Mouse (Mus musculus) heart, embryonic 16.5 days (tissue): Measurements from ENCODE around the gene Vwce. TPM values are rescaled to one million over a fixed set of nuclear protein-coding genes. Genes with fewer than 3 reads are reported as not detected.
A peak's percentile ranks its signal among the peaks of the same experiment; 100 is the strongest.

Source experiments
- ATAC-seq: fragments of 200-750 bp; cut with Nextera tagmentation; replicated peaks from 2 replicates; pipeline ENCODE4 v1.8.0; 2017; ENCODE audit warnings: moderate number of reproducible peaks; ENCODE audit not compliant: insufficient read depth, low FRiP score; ENCODE audit errors: extremely low read depth
- H3K27ac ChIP-seq: fragments of 300-500 bp; sonication (generic); 2 replicates; pipeline ENCODE4 v1.5.1; 2014; ENCODE audit warnings: mild to moderate bottlenecking, low read length, control low read depth, moderate library complexity
- H3K27me3 ChIP-seq: fragments of 300-500 bp; sonication (generic); 2 replicates; pipeline ENCODE4 v1.6.1; 2014; ENCODE audit warnings: low read length, mixed read lengths; ENCODE audit not compliant: control insufficient read depth, insufficient read depth
- H3K36me3 ChIP-seq: fragments of 300-500 bp; sonication (generic); 2 replicates; pipeline ENCODE4 v1.6.1; 2014; ENCODE audit not compliant: control insufficient read depth, insufficient read depth
- H3K4me1 ChIP-seq: fragments of 300-500 bp; sonication (generic); 2 replicates; pipeline ENCODE4 v1.6.1; 2014; ENCODE audit warnings: low read length, mixed read lengths; ENCODE audit not compliant: control insufficient read depth, insufficient read depth
- H3K4me2 ChIP-seq: fragments of 300-500 bp; sonication (generic); 2 replicates; pipeline ENCODE4 v1.6.1; 2014; ENCODE audit warnings: low read depth, mild to moderate bottlenecking, control low read depth, low read length
- H3K4me3 ChIP-seq: fragments of 300-500 bp; sonication (generic); 2 replicates; pipeline ENCODE4 v1.5.1; 2014; ENCODE audit warnings: mild to moderate bottlenecking, control low read depth, low read length
- H3K9ac ChIP-seq: fragments of 300-500 bp; sonication (generic); 2 replicates; pipeline ENCODE4 v1.6.1; 2014; ENCODE audit warnings: low read length, control low read depth
- H3K9me3 ChIP-seq: fragments of 300-500 bp; sonication (generic); replicated peaks from 2 replicates; pipeline ENCODE4 v1.6.1; 2016; ENCODE audit warnings: low read length; ENCODE audit not compliant: control insufficient read depth
- WGBS: fragments of 180-500 bp; shearing (Covaris S2); extraction: QIAGEN DNeasy Blood & Tissue Kit; methylation state at CpG from one replicate; pipeline ENCODE4 v1.1.7; 2014; 5-methylcytosine and 5-hydroxymethylcytosine counted together
- polyA plus RNA-seq: library from polyadenylated mRNA; unstranded; fragments of >200 nt; fragmentation: Nextera tagmentation; extraction: Ambion mirVana; gene quantifications from 2 replicates; pipeline ENCODE4 v1.2.1, GENCODE M21; 2015

Vwce gene
- polyA plus RNA-seq, 1 experiment from 2014 or later, result 2.1 TPM

DNA sequence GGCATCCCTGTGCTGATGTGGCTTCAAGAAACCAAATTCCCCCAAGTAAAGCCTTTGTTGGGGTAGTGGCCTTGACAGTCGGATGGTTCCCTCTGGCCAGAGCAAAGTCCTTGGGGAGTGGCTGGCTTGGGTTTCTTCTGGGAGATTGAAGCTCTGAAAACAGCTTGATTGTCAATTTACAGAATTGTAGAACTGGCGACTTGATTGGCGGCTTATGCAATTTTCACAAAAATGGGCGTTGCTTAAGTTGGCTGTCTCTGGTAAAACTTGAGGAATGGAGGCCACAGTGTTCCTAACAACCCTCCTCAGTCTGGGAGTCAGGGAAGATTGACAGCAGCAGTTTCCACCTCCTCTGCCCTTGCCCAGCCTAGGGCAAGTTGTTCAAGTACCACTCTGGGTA is 58.3 kb downstream of the Vwce start:
- H3K4me2 ChIP-seq, result no peak overlapping the region
- H3K27ac ChIP-seq, result no peak overlapping the region

DNA sequence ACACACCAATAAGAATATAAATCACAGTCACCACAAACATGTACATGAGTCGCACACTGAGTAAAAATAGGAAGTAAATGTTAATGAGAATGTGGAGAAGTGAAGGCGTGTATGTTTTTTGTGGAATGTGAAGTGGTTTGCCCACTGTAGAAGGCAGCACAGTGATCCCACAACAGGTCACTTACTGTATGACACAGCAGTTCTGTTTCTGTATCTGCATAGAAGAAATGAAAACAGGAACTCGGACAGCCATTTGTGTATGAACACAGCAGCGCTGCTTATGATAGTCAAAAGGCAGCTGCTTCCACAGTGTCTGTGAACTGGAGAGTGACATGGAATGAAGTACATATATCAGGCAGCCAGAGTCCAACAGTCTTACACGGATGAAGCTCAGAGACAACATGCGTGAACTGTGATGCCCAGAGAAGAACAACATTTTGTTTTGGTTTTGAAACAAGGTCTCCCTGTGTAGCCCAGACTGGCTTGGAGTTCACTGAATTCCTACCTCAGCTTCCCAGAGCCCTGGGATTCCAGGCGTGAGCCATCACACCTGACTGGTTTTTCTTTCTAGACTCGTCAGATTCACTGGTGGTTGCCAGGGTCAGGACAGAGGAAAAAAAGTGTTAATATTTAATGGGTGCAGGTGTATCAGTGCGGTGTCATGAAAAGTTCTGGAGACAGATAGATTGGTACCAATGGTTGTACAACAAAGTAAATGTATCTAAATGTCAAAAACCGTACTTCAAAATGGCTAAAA is 60.1 kb downstream of the Vwce start:
- Histone ChIP-seq H3K4me3 (no peak overlapping the region), H3K4me1 (peaks cover 56% of the 10 kb centered on the region), H3K9ac (no peak overlapping the region), H3K27me3 (no peaks in the 10 kb centered on the region), H3K4me2 (no peak overlapping the region), H3K36me3 (no peaks in the 10 kb centered on the region), H3K27ac (no peak overlapping the region), H3K9me3 (no peaks in the 10 kb centered on the region)
- no peak for ATAC-seq
- WGBS, result 78% methylated on average over 10 of the region's 10 CpGs

More for the DNA sequence above, 58.3 kb downstream of the Vwce start:
- no peak overlapping the region for H3K4me3 ChIP-seq
- ATAC-seq, result no peak
- 88% methylated on average over 4 of the region's 4 CpGs for WGBS
- no peaks in the 10 kb centered on the region for H3K9me3 ChIP-seq
- H3K4me1 ChIP-seq, result peaks cover 46% of the 10 kb centered on the region
- H3K36me3 ChIP-seq, result no peaks in the 10 kb centered on the region
- no peaks in the 10 kb centered on the region for H3K27me3 ChIP-seq
- no peak overlapping the region for H3K9ac ChIP-seq

DNA sequence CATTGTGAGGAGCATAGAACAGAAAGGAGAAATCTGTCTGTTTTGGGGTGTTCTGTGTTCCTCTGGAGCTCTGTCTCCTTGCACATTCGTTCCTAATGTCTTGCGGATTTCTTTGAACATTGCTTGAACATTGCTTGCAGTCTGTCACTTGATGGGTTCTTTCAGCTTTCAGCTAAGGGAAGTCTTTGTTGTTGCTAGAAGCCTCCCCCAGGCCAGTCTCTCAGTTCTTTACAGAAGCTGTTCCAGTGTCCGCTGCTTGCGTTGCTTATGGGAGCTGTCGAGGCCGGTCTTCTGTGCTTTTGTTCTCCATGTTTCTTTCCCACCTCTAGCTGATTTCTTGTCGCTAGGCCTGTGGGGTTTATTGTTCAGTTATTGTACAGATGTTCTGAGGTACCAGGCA is 61.8 kb downstream of the Vwce start:
- Histone ChIP-seq H3K9ac (0 out of 2 replicates have a peak overlapping the region, but pooled peaks have one; percentile 20), H3K4me3 (no peak overlapping the region), H3K27ac (peak overlapping the region; percentile 35; the same call in 1 of the 2 replicates), H3K27me3 (no peaks in the 10 kb centered on the region), H3K36me3 (no peaks in the 10 kb centered on the region), H3K4me1 (peaks cover 53% of the 10 kb centered on the region), H3K4me2 (peak overlapping the region; percentile 2; the same call in 1 of the 2 replicates), H3K9me3 (no peaks in the 10 kb centered on the region)
- 52% methylated on average over 7 of the region's 7 CpGs for WGBS
- ATAC-seq, result no peak

DNA sequence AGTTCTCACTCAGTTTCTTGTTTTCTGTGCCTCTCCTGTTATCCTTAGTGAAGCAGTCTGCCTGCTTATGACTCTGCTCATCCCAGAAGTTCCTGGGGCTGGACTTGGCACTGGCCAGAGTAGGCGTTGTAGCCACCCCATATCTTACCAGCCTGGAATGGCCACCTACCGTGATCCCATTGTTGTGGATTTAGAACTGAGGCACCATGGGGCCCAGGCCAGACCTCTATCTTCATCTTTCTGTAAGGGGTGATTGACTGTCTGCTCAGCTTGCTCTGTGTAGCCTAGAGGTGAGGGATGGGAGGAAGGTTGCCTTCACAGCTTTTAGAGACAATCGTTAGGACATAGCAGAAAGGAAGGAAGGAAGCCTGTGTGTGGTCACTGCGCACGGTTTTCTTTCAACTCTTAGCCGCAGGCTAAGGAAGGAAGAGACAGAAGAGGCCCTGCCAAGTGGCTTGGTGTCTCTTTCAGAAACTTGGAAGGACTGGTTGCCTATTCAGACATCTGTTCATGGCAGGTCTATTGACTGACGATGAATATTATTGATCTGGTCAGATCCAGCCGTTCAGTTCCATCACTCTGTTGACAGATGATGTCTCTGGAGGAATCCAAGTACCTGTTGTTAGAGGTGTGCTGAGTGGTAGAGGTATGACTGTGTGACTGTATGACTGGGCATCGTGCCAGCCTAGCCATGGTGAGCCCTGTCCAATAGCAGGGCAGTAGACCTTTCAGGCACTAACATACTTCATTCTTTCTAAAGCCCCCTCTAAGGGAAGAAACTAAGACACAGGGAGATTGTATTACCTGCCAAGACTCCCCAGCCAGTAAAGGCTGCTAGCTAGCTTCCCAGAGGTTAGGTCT is 64.3 kb downstream of the Vwce start:
- peak overlapping the region; percentile 24 for H3K27ac ChIP-seq
- 66% methylated on average over 9 of the region's 9 CpGs for WGBS
- no peaks in the 10 kb centered on the region for H3K36me3 ChIP-seq
- peaks cover 58% of the 10 kb centered on the region for H3K4me1 ChIP-seq
- ATAC-seq, result no peak
- H3K4me2 ChIP-seq, result no peak overlapping the region
- no peak overlapping the region for H3K9ac ChIP-seq
- H3K4me3 ChIP-seq, result no peak overlapping the region
- no peaks in the 10 kb centered on the region for H3K9me3 ChIP-seq
- H3K27me3 ChIP-seq, result no peaks in the 10 kb centered on the region

DNA sequence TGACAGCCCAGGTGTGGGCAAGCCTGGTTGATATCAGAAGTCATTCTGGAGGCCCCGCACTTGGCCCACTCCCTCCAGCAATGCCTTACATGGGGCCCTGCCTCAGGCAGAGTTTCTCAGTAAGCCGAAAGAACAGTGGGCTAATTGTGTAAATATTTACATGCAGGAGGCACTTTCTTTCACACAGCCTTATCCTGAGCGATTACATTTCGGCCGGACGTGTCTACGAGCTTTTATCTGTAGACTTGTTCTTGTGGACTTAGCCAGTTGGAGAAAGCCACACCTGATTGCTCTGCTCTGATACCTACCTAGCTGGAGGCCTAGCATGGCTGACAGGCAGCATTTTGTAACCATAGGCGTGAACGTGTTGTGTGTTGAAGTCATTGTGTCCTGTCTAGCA is 65.8 kb downstream of the Vwce start:
- Histone ChIP-seq H3K4me2 (no peak overlapping the region), H3K27ac (no peak overlapping the region), H3K4me1 (peaks cover 58% of the 10 kb centered on the region), H3K4me3 (no peak overlapping the region), H3K9me3 (no peaks in the 10 kb centered on the region), H3K36me3 (no peaks in the 10 kb centered on the region), H3K27me3 (no peaks in the 10 kb centered on the region), H3K9ac (no peak overlapping the region)
- 41% methylated on average over 9 of the region's 9 CpGs for WGBS
- ATAC-seq, result no peak

DNA sequence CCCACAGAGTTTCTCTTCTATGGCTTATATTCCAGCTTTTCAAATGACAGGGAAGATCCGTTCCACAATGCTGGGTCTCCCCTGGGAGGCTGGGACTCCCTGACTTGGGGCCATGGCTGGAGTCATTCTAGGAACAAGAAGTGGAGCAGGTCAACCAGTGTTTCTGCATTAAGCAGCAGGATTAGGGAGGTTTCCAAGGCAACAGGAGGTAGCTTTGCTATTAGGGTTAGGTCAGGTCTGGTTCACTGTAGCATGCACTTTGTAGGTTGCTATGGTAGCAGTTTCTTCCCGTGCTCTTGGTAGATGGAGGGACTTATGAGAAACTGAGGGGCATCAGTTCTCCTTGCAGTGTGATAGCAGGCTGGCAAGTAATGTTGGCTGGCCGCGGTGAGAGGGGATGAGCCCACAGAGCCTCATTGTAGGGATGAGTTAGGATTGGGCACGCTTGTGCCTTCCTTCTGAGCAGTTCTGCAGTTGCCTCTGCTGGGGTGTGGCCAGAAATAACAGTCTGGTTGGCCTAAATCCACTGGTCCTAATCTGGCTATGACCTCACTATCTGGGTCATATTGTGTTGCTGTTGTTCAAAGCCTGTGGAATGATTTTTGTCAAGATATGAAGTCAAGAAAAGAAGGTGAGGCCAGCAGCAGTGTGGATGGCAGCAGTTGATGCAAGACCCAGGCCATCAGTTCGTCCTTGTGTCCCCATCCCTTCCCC is 67.2 kb downstream of the Vwce start:
- Histone ChIP-seq H3K27me3 (no peaks in the 10 kb centered on the region), H3K4me3 (no peak overlapping the region), H3K4me1 (peaks cover 54% of the 10 kb centered on the region), H3K27ac (no peak overlapping the region), H3K9me3 (no peaks in the 10 kb centered on the region), H3K4me2 (no peak overlapping the region), H3K9ac (no peak overlapping the region), H3K36me3 (no peaks in the 10 kb centered on the region)
- 68% methylated on average over 6 of the region's 6 CpGs for WGBS
- ATAC-seq, result no peak

DNA sequence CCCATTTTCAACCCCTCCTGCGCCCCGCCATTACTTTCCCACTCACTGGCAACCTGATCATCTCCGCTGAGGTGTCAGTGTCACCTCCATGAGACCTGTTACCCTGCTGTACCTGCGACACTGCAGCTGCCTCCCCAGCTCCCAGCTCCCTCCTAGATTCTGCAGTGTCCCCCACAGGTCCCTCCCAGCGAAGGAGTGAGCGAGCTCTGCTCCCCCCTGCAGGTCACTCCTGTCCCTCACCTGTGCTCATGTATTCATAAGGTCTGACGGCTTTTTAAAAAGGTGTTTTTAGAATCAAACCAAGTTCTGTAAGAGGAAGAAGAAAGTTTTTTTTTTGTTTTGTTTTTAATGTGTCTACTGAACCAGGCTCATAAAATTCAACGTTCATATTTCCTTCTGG is 68.1 kb downstream of the Vwce start:
- Histone ChIP-seq H3K27ac (no peak overlapping the region), H3K4me3 (no peak overlapping the region), H3K9me3 (no peaks in the 10 kb centered on the region), H3K4me1 (peaks cover 55% of the 10 kb centered on the region), H3K27me3 (no peaks in the 10 kb centered on the region), H3K9ac (no peak overlapping the region), H3K4me2 (no peak overlapping the region), H3K36me3 (no peaks in the 10 kb centered on the region)
- 82% methylated on average over 8 of the region's 8 CpGs for WGBS
- ATAC-seq, result no peak

DNA sequence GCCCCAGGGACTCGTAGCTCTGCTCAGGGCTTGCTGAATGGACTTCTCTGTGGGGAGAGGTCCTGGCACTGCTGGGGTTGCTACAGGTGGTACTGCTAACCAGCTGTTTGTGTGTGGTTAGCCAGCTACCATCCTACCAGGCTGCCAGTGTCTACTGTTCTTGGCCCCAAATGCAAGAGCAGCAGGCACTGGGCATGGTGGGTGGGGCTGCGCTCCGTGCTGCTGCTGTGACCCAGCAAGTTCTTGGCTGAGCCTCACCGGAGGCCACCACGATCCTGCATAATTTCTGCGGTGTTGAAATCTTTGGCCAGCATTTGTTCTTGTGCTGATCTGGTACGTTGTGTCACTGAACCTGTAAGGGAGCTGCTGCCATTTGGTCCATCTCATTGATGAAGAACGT is 69.5 kb downstream of the Vwce start:
- Histone ChIP-seq H3K4me3 (no peak overlapping the region), H3K9me3 (no peaks in the 10 kb centered on the region), H3K27me3 (no peaks in the 10 kb centered on the region), H3K9ac (no peak overlapping the region), H3K4me2 (no peak overlapping the region), H3K27ac (no peak overlapping the region), H3K4me1 (peaks cover 42% of the 10 kb centered on the region), H3K36me3 (no peaks in the 10 kb centered on the region; the same call in 1 of the 2 replicates)
- ATAC-seq, result no peak
- WGBS, result 80% methylated on average over 8 of the region's 8 CpGs
